Mouse (Mus musculus) lung, embryonic 16.5 days (tissue): ENCODE data around the gene Tas2r140. TPM values are rescaled to one million over a fixed set of nuclear protein-coding genes. Genes with fewer than 3 reads are reported as not detected.

Experiments
- ATAC-seq: fragments of 200-750 bp; cut with Nextera tagmentation; 2 replicates; pipeline ENCODE4 v1.8.0; 2017; ENCODE audit warnings: low read depth, mild to moderate bottlenecking, moderate library complexity
- H3K27ac ChIP-seq: fragments of 300-500 bp; sonication (generic); 2 replicates; pipeline ENCODE4 v1.5.1; 2014; ENCODE audit warnings: mild to moderate bottlenecking, control low read depth, low read length
- H3K27me3 ChIP-seq: fragments of 300-500 bp; sonication (generic); 2 replicates; pipeline ENCODE4 v1.6.1; 2014; ENCODE audit warnings: low read depth, low read length, mixed read lengths; ENCODE audit not compliant: control insufficient read depth, insufficient read depth
- H3K36me3 ChIP-seq: fragments of 300-500 bp; sonication (generic); 2 replicates; pipeline ENCODE4 v1.6.1; 2014; ENCODE audit warnings: low read length; ENCODE audit not compliant: control insufficient read depth, insufficient read depth
- H3K4me1 ChIP-seq: fragments of 300-500 bp; sonication (generic); replicated peaks from 2 replicates; pipeline ENCODE4 v1.6.1; 2014; ENCODE audit warnings: low read length, mixed read lengths; ENCODE audit not compliant: control insufficient read depth, insufficient read depth
- H3K4me2 ChIP-seq: fragments of 300-500 bp; sonication (generic); 2 replicates; pipeline ENCODE4 v1.6.1; 2014; ENCODE audit warnings: low read depth, low read length, control low read depth
- H3K4me3 ChIP-seq: fragments of 300-500 bp; sonication (generic); 2 replicates; pipeline ENCODE4 v1.5.1; 2014; ENCODE audit warnings: mild to moderate bottlenecking, low read length, control low read depth
- H3K9ac ChIP-seq: fragments of 300-500 bp; sonication (generic); 2 replicates; pipeline ENCODE4 v1.6.1; 2014; ENCODE audit warnings: low read length, control low read depth
- H3K9me3 ChIP-seq: fragments of 300-500 bp; sonication (generic); 2 replicates; pipeline ENCODE4 v1.6.1; 2016; ENCODE audit warnings: low read length; ENCODE audit not compliant: control insufficient read depth
- WGBS: fragments of 180-500 bp; shearing (Covaris S2); extraction: QIAGEN DNeasy Blood & Tissue Kit; methylation state at CpG from one replicate; pipeline ENCODE4 v1.1.7; 2014; 5-methylcytosine and 5-hydroxymethylcytosine counted together
- polyA plus RNA-seq: library from polyadenylated mRNA; unstranded; fragments of >200 nt; fragmentation: Nextera tagmentation; extraction: Ambion mirVana; gene quantifications from 2 replicates; pipeline ENCODE4 v1.2.1, GENCODE M21; 2015

Tas2r140 gene
- not detected in 2 replicates for polyA plus RNA-seq

DNA sequence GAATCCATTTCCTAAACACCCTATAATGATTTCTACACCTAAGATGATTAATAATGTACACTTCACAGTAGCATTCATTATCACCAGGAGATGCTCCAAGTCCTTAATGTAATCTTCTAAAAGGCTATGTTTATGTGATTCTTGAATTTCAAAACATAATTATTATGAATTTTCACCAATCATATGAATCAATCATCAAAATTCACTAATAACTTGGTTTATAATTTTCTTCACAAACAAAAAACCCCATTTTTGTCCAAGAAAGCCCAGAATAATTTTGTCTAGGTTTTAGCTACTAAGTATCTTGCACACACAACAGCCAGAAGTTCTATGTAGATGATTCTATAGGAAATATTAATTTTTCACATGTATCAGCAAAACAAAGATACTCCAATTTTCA lies at the start of gene Tas2r140:
Gene Tas2r140 (minus strand): TSS at position 101 of the 400 bp plus-strand sequence.
- H3K4me3 ChIP-seq, result no peak within 1 kb of the TSS
- H3K9me3 ChIP-seq, result no peaks in the 10 kb centered on the region
- H3K4me1 ChIP-seq, result no peaks in the 10 kb centered on the region
- no peak within 1 kb of the TSS for H3K27ac ChIP-seq
- no peak within 1 kb of the TSS for H3K9ac ChIP-seq
- no peaks in the 10 kb centered on the region for H3K36me3 ChIP-seq
- no peaks in the 10 kb centered on the region for H3K27me3 ChIP-seq
- ATAC-seq, result no peak
- H3K4me2 ChIP-seq, result no peak within 1 kb of the TSS

DNA sequence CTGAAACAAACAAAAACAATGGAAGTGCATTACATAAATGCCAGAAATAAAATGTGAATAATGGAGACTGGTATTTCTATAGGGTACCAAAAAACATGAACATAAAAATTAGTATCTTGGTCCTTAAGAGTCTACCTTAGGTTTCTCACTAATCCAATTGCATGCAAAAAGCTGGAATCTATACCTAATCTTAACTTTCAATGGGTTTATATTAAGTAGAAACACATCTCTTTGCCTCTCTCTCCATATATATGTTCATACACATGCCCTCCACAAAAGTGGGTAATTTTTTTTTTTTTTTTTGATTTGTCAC lies 48.9 kb upstream of the Tas2r140 start, which contains the start of gene Smim10l1:
Gene Smim10l1 (plus strand): TSS at position 301 of the 313 bp plus-strand sequence.
- H3K36me3 ChIP-seq, result peaks cover 2% of the 10 kb centered on the region; the same call in 1 of the 2 replicates

DNA sequence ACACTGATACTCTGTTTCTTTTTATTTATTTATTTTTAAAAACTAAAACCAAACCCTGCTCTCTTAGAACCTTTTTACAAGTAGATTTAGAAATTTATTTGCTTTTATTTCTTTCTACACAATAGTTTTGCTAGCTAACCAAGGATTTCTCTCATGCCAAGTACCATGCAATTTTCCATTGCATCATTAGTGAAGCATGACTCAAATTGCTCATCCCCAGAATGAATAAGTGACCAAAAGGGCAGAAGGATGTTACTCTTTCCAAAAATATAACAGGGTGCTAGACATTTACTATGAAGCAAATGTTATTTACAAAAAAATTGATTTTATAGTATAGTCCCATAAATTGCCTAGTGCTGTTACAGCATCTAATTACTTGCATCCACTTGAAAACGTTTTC lies 46.8 kb upstream of the Tas2r140 start:
- no peak for ATAC-seq
- H3K27ac ChIP-seq, result no peak overlapping the region
- no peak overlapping the region for H3K4me2 ChIP-seq
- WGBS, result 43% methylated on average over 1 of the region's 1 CpGs
- no peaks in the 10 kb centered on the region for H3K9me3 ChIP-seq
- no peaks in the 10 kb centered on the region for H3K4me1 ChIP-seq
- no peak overlapping the region for H3K9ac ChIP-seq
- H3K36me3 ChIP-seq, result no peaks in the 10 kb centered on the region
- H3K4me3 ChIP-seq, result no peak overlapping the region
- no peaks in the 10 kb centered on the region for H3K27me3 ChIP-seq

More for the DNA sequence above, 48.9 kb upstream of the Tas2r140 start, which contains the start of gene Smim10l1:
- peak within 1 kb of the TSS; percentile 92 for H3K9ac ChIP-seq
- ATAC-seq, result no peak
- peak within 1 kb of the TSS; percentile 81 for H3K4me3 ChIP-seq
- H3K4me2 ChIP-seq, result peak within 1 kb of the TSS; percentile 73
- peak within 1 kb of the TSS; percentile 98 for H3K27ac ChIP-seq
- no peaks in the 10 kb centered on the region for H3K9me3 ChIP-seq
- H3K4me1 ChIP-seq, result no peaks in the 10 kb centered on the region
- H3K27me3 ChIP-seq, result no peaks in the 10 kb centered on the region

DNA sequence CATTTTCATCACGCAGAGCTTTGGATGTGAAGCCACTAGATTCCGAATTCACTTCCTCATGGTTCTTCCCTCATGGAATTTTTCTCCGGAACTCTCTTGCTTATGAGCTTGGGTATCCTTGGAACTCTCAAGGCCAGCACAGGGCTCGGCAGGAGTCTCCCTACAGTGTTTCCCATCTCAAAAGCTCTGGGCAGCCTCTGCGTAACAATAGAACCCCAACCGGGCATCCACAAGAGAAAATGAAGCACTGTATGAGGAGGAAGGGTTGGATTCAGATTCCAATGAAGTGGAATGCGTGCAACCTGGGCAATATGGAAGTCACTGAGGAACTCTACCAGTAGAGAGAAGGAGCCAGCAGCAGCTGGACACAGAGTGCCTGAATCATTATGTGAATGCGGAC lies 36.6 kb upstream of the Tas2r140 start:
- no peak for ATAC-seq

DNA sequence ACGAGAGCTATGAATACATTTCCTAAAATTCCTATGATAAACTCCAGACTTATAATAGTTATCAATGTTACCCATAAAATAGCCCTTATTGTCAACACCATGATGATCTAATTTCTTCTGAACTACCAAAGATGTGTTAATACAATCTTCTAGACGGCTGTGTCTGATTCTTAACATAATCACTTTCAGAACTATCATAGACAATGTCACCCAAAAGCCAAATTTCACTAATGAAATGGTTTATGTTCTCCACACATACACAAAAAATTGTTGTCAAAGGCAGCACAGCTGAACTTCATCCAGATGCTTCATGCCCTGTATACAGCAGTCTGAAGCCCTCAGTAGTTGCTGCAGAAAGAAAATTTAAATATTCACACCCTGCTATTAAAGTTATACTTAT lies 18.6 kb downstream of the Tas2r140 start, which contains the start of gene Tas2r103:
Gene Tas2r103 (minus strand): TSS at position 101 of the 400 bp plus-strand sequence.
- Histone ChIP-seq H3K4me3 (no peak within 1 kb of the TSS), H3K36me3 (no peaks in the 10 kb centered on the region), H3K9me3 (no peaks in the 10 kb centered on the region), H3K9ac (no peak within 1 kb of the TSS), H3K27me3 (no peaks in the 10 kb centered on the region), H3K4me1 (no peaks in the 10 kb centered on the region), H3K4me2 (no peak within 1 kb of the TSS), H3K27ac (no peak within 1 kb of the TSS)
- ATAC-seq, result no peak
- 70% methylated on average over 2 of the region's 2 CpGs for WGBS

More for the DNA sequence above, 36.6 kb upstream of the Tas2r140 start:
- H3K4me2 ChIP-seq, result no peak overlapping the region
- WGBS, result 79% methylated on average over 8 of the region's 8 CpGs
- no peak overlapping the region for H3K27ac ChIP-seq
- no peaks in the 10 kb centered on the region; the same call in 1 of the 2 replicates for H3K9me3 ChIP-seq
- H3K4me3 ChIP-seq, result no peak overlapping the region
- H3K27me3 ChIP-seq, result no peaks in the 10 kb centered on the region
- no peaks in the 10 kb centered on the region for H3K36me3 ChIP-seq
- H3K9ac ChIP-seq, result no peak overlapping the region
- H3K4me1 ChIP-seq, result no peaks in the 10 kb centered on the region

Other genes starting within 250 kb of the Tas2r140 start
- not detected in 2 replicates for gene Tas2r123, start 208.7 kb downstream of the Tas2r140 start, polyA plus RNA-seq
- gene Tas2r116, start 200.4 kb downstream of the Tas2r140 start, polyA plus RNA-seq, result not detected in 2 replicates
- not detected in 2 replicates for gene Tas2r110, start 187.8 kb downstream of the Tas2r140 start, polyA plus RNA-seq
- not detected in 2 replicates for gene Tas2r113, start 162.8 kb downstream of the Tas2r140 start, polyA plus RNA-seq
- not detected in 2 replicates for gene Tas2r125, start 146.2 kb downstream of the Tas2r140 start, polyA plus RNA-seq
- gene Tas2r129, start 104.7 kb downstream of the Tas2r140 start, polyA plus RNA-seq, result not detected in 2 replicates
- not detected in 2 replicates for gene Tas2r131, start 97.9 kb downstream of the Tas2r140 start, polyA plus RNA-seq
- gene Tas2r109, start 74.9 kb downstream of the Tas2r140 start, polyA plus RNA-seq, result not detected in 2 replicates
- gene Tas2r103, start 18.7 kb downstream of the Tas2r140 start, polyA plus RNA-seq, result not detected in 2 replicates
- 80.0 and 90.7 TPM in 2 replicates for gene Smim10l1, start 49.1 kb upstream of the Tas2r140 start, polyA plus RNA-seq
- not detected in 2 replicates for gene 5530400C23Rik, start 236.4 kb upstream of the Tas2r140 start, polyA plus RNA-seq